Mouse (Mus musculus) heart, postnatal 25 days (tissue): ENCODE data around the gene Olfr1231. TPM values are rescaled to one million over a fixed set of nuclear protein-coding genes. Genes with fewer than 3 reads are reported as not detected.

Experiments used
- DNase-seq: peaks from one replicate; pipeline ENCODE4 v3.0.0; 2022; ENCODE audit warnings: low spot score
- intact Hi-C: fragments of 180-260 bp; cut with DNase I; formaldehyde crosslinking; loops from one replicate; pipeline ENCODE4 v1.15.1; 2025
- total RNA-seq, 2 experiments: library from RNA; stranded (reverse); gene quantifications; 2 replicates each; pipeline ENCODE4 v1.2.3; 2021

Gene Olfr1231
- total RNA-seq, result not detected

DNA sequence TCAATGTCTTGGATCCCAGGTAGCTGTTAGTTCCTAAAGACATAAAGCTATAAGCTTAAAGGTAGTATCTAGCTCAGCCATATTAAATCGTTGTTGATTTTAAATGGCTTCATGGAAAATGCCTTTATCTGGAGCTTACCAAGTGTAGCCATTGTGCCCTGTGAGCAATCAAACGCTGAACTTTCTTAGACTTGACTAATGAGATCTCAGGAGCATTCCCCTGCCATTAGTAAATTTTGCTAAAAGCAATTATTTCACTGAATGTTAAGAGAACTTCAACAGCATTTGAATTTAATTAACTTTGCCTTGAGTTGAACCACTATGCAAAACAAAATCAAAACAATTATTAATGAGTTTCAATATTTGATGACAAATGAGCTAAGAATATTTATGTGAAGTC lies at the start of gene Olfr1231:
Gene Olfr1231 (minus strand): TSS at position 101 of the 400 bp plus-strand sequence.
- no peak for DNase-seq
- intact Hi-C loops, result no loop called here

DNA sequence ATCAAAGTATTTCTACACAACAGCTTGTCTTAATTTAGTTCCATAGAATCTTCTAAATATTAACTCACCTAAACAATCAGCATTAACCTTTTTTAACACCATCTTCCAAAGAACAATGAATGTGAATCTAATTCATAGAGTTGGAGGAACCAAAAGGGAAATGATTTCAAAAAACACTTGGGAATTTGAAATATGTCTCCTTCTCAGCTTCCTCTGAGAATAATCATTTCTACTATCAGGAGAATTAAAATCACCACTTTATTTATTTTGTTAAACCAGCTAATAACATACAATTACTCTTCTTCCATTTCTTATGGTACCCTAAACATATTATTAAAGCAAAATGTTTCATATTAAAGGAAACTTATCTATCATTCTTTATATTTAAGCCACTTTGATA lies 35.4 kb upstream of the Olfr1231 start, which contains the start of gene Olfr1233:
Gene Olfr1233 (minus strand): TSS at position 101 of the 400 bp plus-strand sequence.
- intact Hi-C loops, result no loop called here
- no peak for DNase-seq

DNA sequence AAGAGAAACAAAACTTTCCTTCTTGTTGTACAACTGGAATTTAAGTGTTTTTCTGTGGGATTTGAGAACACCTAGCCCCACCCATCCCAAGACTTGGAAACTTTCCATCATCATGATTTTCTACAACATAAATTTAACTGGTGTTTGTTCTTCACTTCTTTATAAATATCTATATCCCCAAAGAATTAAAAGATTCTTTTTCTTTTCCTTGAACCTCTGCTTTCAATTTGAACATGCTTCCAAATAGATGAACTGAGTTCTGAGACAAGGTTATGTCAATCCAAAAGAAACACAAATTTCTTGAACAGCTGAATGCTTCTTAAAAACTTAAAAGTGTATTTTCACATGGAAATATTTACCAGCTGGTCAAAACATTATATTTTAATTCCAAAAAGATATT lies 22.7 kb upstream of the Olfr1231 start, which contains the start of gene Olfr1232:
Gene Olfr1232 (minus strand): TSS at position 101 of the 400 bp plus-strand sequence.
- intact Hi-C loops, result no loop called here
- DNase-seq, result no peak

DNA sequence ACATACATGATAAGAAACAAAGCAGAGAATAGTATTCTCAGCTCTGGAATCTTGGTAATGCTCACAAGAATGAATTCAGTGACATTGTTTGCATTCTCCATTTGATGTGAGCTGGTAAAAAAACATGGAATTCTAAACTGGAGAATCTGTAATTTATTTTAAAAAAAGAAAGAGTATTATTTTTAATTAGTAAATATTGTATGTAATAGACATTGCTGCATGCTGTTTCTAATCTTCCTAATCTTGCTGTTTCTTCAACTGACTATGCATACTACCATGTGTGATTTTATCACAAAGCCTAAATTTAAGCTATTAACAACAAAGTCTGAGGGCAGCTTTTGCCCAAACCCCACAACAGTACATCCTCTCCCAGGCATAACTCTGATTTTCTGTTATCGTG lies 9.7 kb downstream of the Olfr1231 start, which contains the start of gene Olfr1230:
Gene Olfr1230 (minus strand): TSS at position 101 of the 400 bp plus-strand sequence.
- intact Hi-C loops, result no loop called here
- DNase-seq, result no peak

DNA sequence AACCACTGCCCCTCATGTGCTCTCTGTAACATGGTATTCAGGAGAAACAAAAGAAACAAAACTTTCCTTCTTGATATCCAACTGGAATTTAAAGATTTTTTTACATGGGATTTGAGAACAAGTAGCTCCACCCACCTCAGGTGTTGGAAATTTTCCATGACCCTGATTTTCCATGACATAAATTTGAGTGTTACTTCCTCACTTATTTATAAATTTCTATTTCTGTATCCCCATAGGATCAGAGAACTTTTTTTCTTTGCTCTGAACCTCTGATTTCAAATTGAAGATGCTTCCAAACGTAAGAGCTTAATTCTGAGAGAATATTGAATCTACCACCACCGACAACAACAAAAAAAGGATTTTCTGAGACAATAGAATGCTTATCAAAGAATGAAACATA lies 19.0 kb downstream of the Olfr1231 start, which contains the start of gene Olfr1229:
Gene Olfr1229 (minus strand): TSS at position 101 of the 400 bp plus-strand sequence.
- no peak for DNase-seq
- intact Hi-C loops, result no loop called here

DNA sequence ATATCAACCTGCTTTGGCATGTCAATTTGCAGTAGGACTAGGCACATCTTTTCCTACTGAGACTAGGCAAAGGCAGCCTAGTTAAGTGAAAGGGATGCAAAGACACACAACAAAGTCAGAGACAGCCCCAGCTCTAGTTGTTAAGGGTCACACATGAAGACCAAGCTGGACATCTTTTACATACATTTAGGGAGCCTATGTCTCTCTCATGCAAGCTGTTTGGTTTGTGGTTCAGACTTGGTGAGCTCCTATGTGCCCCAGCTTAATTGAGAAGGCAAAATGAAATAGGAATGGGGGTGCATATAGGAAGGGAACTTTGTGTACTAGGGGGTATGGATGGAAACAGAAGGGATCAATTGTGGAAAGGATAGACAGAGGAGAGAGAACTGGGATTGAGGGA lies 52.9 kb downstream of the Olfr1231 start, which contains the start of gene Olfr1228:
Gene Olfr1228 (minus strand): TSS at position 101 of the 400 bp plus-strand sequence.
- intact Hi-C loops, result no loop called here

More for the DNA sequence above, 52.9 kb downstream of the Olfr1231 start, which contains the start of gene Olfr1228:
- DNase-seq, result no peak

Other genes starting within 250 kb of the Olfr1231 start
- gene Olfr1218, start 245.9 kb downstream of the Olfr1231 start, total RNA-seq, result not detected
- not detected for gene Olfr1219, start 223.6 kb downstream of the Olfr1231 start, total RNA-seq
- gene Olfr1220, start 200.2 kb downstream of the Olfr1231 start, total RNA-seq, result not detected
- gene Olfr1221, start 189.8 kb downstream of the Olfr1231 start, total RNA-seq, result not detected
- gene Olfr1222, start 174.0 kb downstream of the Olfr1231 start, total RNA-seq, result not detected
- gene Olfr1223, start 155.5 kb downstream of the Olfr1231 start, total RNA-seq, result not detected
- not detected for gene Olfr1224-ps1, start 143.0 kb downstream of the Olfr1231 start, total RNA-seq
- not detected for gene Olfr1225, start 132.4 kb downstream of the Olfr1231 start, total RNA-seq
- gene Olfr1226, start 107.0 kb downstream of the Olfr1231 start, total RNA-seq, result not detected
- gene Olfr1228, start 53.0 kb downstream of the Olfr1231 start, total RNA-seq, result not detected
- gene Olfr1229, start 19.1 kb downstream of the Olfr1231 start, total RNA-seq, result not detected
- gene Olfr1230, start 9.8 kb downstream of the Olfr1231 start, total RNA-seq, result not detected
- gene Olfr1232, start 22.6 kb upstream of the Olfr1231 start, total RNA-seq, result not detected
- gene Olfr1233, start 35.3 kb upstream of the Olfr1231 start, total RNA-seq, result not detected
- gene Olfr1234, start 57.8 kb upstream of the Olfr1231 start, total RNA-seq, result not detected
- not detected for gene Olfr1238, start 102.6 kb upstream of the Olfr1231 start, total RNA-seq
- not detected for gene Olfr1239, start 113.3 kb upstream of the Olfr1231 start, total RNA-seq
- not detected for gene Olfr1240, start 135.9 kb upstream of the Olfr1231 start, total RNA-seq
- gene Olfr1241, start 180.1 kb upstream of the Olfr1231 start, total RNA-seq, result not detected
- gene Olfr1242, start 191.3 kb upstream of the Olfr1231 start, total RNA-seq, result not detected
- gene Olfr1243, start 224.4 kb upstream of the Olfr1231 start, total RNA-seq, result not detected